Mouse (Mus musculus): ENCODE results near the gene Zc3h6. TPM values are rescaled to one million over a fixed set of nuclear protein-coding genes. Genes with fewer than 3 reads are reported as not detected.

Zc3h6 gene
- polyA plus RNA-seq, 1 experiment from 2014 or later, result 1.3 TPM

DNA sequence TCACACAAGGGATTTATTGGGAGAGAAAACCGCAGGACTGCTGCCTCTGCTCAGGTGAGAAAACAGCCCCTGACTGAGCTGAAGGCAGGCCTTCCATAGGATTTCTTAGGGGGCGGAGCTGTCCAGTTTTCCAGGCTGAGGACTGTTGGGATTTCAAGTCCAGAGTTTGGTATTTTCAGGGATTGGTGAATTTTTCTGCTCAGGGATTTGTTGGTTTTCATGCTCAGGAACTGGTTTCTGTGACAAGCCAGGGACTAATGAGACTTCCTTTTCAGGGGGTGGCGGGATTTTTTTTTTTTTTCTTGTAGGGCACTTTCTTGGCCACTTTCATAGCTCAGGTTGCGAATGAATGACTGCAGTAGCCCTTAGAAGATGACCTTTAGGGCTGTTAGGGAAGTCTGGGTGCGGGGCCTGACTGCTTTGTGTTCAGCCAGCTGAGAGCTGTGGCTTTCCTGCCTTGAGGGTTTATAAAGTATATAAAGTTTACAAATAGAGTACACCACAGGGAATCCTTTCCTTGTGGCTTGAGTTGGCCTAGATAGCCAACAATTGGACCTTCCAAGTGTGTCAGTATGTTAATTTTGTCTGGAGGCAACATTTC is 1.6 kb upstream of the Zc3h6 start:
- H3K4me3 ChIP-seq (ENCODE audit: low read length), result no peak overlapping the region
- WGBS, result 51% methylated on average over 5 of the region's 5 CpGs
- H3K9me3 ChIP-seq (ENCODE audit: control insufficient read depth, low read length), result no peaks in the 10 kb centered on the region
- H3K4me1 ChIP-seq (replicated peaks; ENCODE audit: control insufficient read depth, insufficient read depth, low read length), result peaks cover 3% of the 10 kb centered on the region; the same call in 1 of the 2 replicates
- H3K4me2 ChIP-seq (ENCODE audit: low read depth, low read length), result peak overlapping the region; percentile 28; the same call in 1 of the 2 replicates
- H3K27me3 ChIP-seq (ENCODE audit: control insufficient read depth, insufficient read depth, low read depth, low read length), result no peaks in the 10 kb centered on the region
- no peaks in the 10 kb centered on the region for H3K36me3 ChIP-seq (ENCODE audit: control insufficient read depth, insufficient read depth, low read length)
- H3K27ac ChIP-seq (ENCODE audit: low read length), result peak overlapping the region; percentile 28; the same call in 1 of the 2 replicates
- 0 out of 2 replicates have a peak overlapping the region, but pooled peaks have one; percentile 24 for H3K9ac ChIP-seq (ENCODE audit: low read length)
- ATAC-seq (ENCODE audit: low read depth), result no peak

GRCm38 (mm10) chr2:128966236-128966635 is 966 bp upstream of the Zc3h6 start:
- Histone ChIP-seq H3K27ac (ENCODE audit: low read length) (no peak overlapping the region), H3K9ac (ENCODE audit: low read length) (no peak overlapping the region)

GRCm38 (mm10) chr2:128967661-128968441 is 649 bp downstream of the Zc3h6 start, which contains the start of gene Gm10762:
Gene Gm10762 (minus strand): TSS chr2:128967725.
- H3K27me3 ChIP-seq (ENCODE audit: control insufficient read depth, insufficient read depth, low read depth, low read length), result no peaks in the 10 kb centered on the region
- under 1% methylated on average over 70 of the region's 80 CpGs for WGBS
- H3K4me2 ChIP-seq (ENCODE audit: low read depth, low read length), result peak within 1 kb of the TSS; percentile 61
- H3K9ac ChIP-seq (ENCODE audit: low read length), result peak within 1 kb of the TSS; percentile 96
- H3K36me3 ChIP-seq (ENCODE audit: control insufficient read depth, insufficient read depth, low read length), result no peaks in the 10 kb centered on the region
- H3K4me1 ChIP-seq (replicated peaks; ENCODE audit: control insufficient read depth, insufficient read depth, low read length), result peaks cover 3% of the 10 kb centered on the region; the same call in 1 of the 2 replicates
- H3K27ac ChIP-seq (ENCODE audit: low read length), result peak within 1 kb of the TSS; percentile 100
- peak within 1 kb of the TSS; percentile 91 for H3K4me3 ChIP-seq (ENCODE audit: low read length)
- H3K9me3 ChIP-seq (ENCODE audit: control insufficient read depth, low read length), result no peaks in the 10 kb centered on the region
- ATAC-seq (ENCODE audit: low read depth), result peak; percentile 87

More at GRCm38 (mm10) chr2:128966236-128966635, 966 bp upstream of the Zc3h6 start:
- Histone ChIP-seq H3K4me1 (replicated peaks; ENCODE audit: control insufficient read depth, insufficient read depth, low read length) (peaks cover 3% of the 10 kb centered on the region; the same call in 1 of the 2 replicates), H3K27me3 (ENCODE audit: control insufficient read depth, insufficient read depth, low read depth, low read length) (no peaks in the 10 kb centered on the region), H3K9me3 (ENCODE audit: control insufficient read depth, low read length) (no peaks in the 10 kb centered on the region), H3K4me2 (ENCODE audit: low read depth, low read length) (peak overlapping the region; percentile 38; the same call in 1 of the 2 replicates), H3K36me3 (ENCODE audit: control insufficient read depth, insufficient read depth, low read length) (no peaks in the 10 kb centered on the region), H3K4me3 (ENCODE audit: low read length) (no peak overlapping the region)
- 17% methylated on average over 6 of the region's 6 CpGs for WGBS
- no peak for ATAC-seq (ENCODE audit: low read depth)

GRCm38 (mm10) chr2:128968475-128969083 is 1.4 kb downstream of the Zc3h6 start:
- peak overlapping the region; percentile 96 for H3K9ac ChIP-seq (ENCODE audit: low read length)
- H3K27me3 ChIP-seq (ENCODE audit: control insufficient read depth, insufficient read depth, low read depth, low read length), result no peaks in the 10 kb centered on the region
- H3K27ac ChIP-seq (ENCODE audit: low read length), result peak overlapping the region; percentile 100
- peaks cover 3% of the 10 kb centered on the region; the same call in 1 of the 2 replicates for H3K4me1 ChIP-seq (replicated peaks; ENCODE audit: control insufficient read depth, insufficient read depth, low read length)
- no peaks in the 10 kb centered on the region for H3K36me3 ChIP-seq (ENCODE audit: control insufficient read depth, insufficient read depth, low read length)
- H3K9me3 ChIP-seq (ENCODE audit: control insufficient read depth, low read length), result no peaks in the 10 kb centered on the region
- H3K4me3 ChIP-seq (ENCODE audit: low read length), result peak overlapping the region; percentile 91
- no peak for ATAC-seq (ENCODE audit: low read depth)
- peak overlapping the region; percentile 61 for H3K4me2 ChIP-seq (ENCODE audit: low read depth, low read length)

- no peaks in the 10 kb centered on the region for H3K9me3 ChIP-seq (ENCODE audit: control insufficient read depth, low read length)
- H3K36me3 ChIP-seq (ENCODE audit: control insufficient read depth, insufficient read depth, low read length), result no peaks in the 10 kb centered on the region
- no peak overlapping the region for H3K4me3 ChIP-seq (ENCODE audit: low read length)
- H3K27ac ChIP-seq (ENCODE audit: low read length), result no peak overlapping the region
- no peaks in the 10 kb centered on the region for H3K4me1 ChIP-seq (replicated peaks; ENCODE audit: control insufficient read depth, insufficient read depth, low read length)
- no peak for ATAC-seq (ENCODE audit: low read depth)
- H3K27me3 ChIP-seq (ENCODE audit: control insufficient read depth, insufficient read depth, low read depth, low read length), result no peaks in the 10 kb centered on the region
- H3K4me2 ChIP-seq (ENCODE audit: low read depth, low read length), result no peak overlapping the region
- no peak overlapping the region for H3K9ac ChIP-seq (ENCODE audit: low read length)
Observed at GRCm38 (mm10) chr2:128972301-128972700, 5.1 kb downstream of the Zc3h6 start.

DNA sequence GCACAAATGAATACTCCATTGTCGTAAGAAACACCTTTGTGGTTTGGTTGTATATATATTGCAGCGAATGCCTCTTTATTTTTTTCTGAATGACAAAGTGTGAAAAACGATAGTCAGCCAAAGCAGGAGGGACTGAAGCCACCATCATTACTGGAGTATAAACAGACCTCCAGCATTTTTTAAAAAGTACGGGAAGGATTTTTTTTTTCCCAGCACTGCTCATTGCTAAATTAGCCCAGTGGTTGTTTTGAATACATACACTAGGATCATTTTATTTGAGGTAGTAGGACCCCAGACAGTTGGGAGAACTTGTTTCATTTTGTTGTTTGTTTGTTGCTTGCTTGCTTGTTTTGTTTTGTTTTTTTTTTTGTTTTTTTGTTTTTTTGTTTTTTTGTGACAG is 8.4 kb downstream of the Zc3h6 start:
- no peaks in the 10 kb centered on the region for H3K9me3 ChIP-seq (ENCODE audit: control insufficient read depth, low read length)
- no peak overlapping the region for H3K27ac ChIP-seq (ENCODE audit: low read length)
- H3K9ac ChIP-seq (ENCODE audit: low read length), result no peak overlapping the region
- no peak overlapping the region for H3K4me2 ChIP-seq (ENCODE audit: low read depth, low read length)
- no peak overlapping the region for H3K4me3 ChIP-seq (ENCODE audit: low read length)
- H3K4me1 ChIP-seq (replicated peaks; ENCODE audit: control insufficient read depth, insufficient read depth, low read length), result no peaks in the 10 kb centered on the region
- no peaks in the 10 kb centered on the region for H3K27me3 ChIP-seq (ENCODE audit: control insufficient read depth, insufficient read depth, low read depth, low read length)
- H3K36me3 ChIP-seq (ENCODE audit: control insufficient read depth, insufficient read depth, low read length), result no peaks in the 10 kb centered on the region
- no peak for ATAC-seq (ENCODE audit: low read depth)
- WGBS, result 50% methylated on average over 4 of the region's 4 CpGs

DNA sequence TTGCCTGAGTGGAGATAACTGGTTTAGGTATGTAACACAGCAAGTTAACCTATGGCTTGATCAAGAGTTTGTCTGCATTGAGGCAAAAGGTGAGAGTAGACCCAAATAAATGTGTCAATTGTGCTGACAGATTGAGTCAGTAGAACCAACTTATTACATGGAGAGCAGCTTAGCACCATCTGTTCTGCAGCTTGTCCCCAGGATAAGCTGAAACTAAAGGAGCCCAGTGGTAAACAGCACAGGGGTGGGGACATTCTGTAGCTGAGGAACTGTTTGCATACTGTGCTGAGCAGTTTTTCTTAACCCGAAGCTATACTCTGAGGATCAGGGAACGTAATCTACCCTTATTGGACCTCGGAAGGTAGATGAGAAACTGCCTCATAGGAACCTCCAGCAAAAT is 17.5 kb downstream of the Zc3h6 start:
- no peak for ATAC-seq (ENCODE audit: low read depth)
- H3K9ac ChIP-seq (ENCODE audit: low read length), result no peak overlapping the region
- no peak overlapping the region for H3K4me3 ChIP-seq (ENCODE audit: low read length)
- no peaks in the 10 kb centered on the region for H3K4me1 ChIP-seq (replicated peaks; ENCODE audit: control insufficient read depth, insufficient read depth, low read length)
- H3K27ac ChIP-seq (ENCODE audit: low read length), result no peak overlapping the region
- WGBS, result 79% methylated on average over 3 of the region's 3 CpGs
- H3K27me3 ChIP-seq (ENCODE audit: control insufficient read depth, insufficient read depth, low read depth, low read length), result no peaks in the 10 kb centered on the region
- no peaks in the 10 kb centered on the region for H3K9me3 ChIP-seq (ENCODE audit: control insufficient read depth, low read length)
- H3K4me2 ChIP-seq (ENCODE audit: low read depth, low read length), result no peak overlapping the region
- no peaks in the 10 kb centered on the region for H3K36me3 ChIP-seq (ENCODE audit: control insufficient read depth, insufficient read depth, low read length)

GRCm38 (mm10) chr2:129004872-129005271 is 37.7 kb downstream of the Zc3h6 start:
- Histone ChIP-seq H3K9ac (ENCODE audit: low read length) (no peak overlapping the region), H3K4me3 (ENCODE audit: low read length) (no peak overlapping the region), H3K9me3 (ENCODE audit: control insufficient read depth, low read length) (no peaks in the 10 kb centered on the region), H3K4me1 (replicated peaks; ENCODE audit: control insufficient read depth, insufficient read depth, low read length) (no peaks in the 10 kb centered on the region), H3K36me3 (ENCODE audit: control insufficient read depth, insufficient read depth, low read length) (no peaks in the 10 kb centered on the region), H3K27me3 (ENCODE audit: control insufficient read depth, insufficient read depth, low read depth, low read length) (no peaks in the 10 kb centered on the region), H3K4me2 (ENCODE audit: low read depth, low read length) (no peak overlapping the region), H3K27ac (ENCODE audit: low read length) (no peak overlapping the region)
- ATAC-seq (ENCODE audit: low read depth), result no peak

DNA sequence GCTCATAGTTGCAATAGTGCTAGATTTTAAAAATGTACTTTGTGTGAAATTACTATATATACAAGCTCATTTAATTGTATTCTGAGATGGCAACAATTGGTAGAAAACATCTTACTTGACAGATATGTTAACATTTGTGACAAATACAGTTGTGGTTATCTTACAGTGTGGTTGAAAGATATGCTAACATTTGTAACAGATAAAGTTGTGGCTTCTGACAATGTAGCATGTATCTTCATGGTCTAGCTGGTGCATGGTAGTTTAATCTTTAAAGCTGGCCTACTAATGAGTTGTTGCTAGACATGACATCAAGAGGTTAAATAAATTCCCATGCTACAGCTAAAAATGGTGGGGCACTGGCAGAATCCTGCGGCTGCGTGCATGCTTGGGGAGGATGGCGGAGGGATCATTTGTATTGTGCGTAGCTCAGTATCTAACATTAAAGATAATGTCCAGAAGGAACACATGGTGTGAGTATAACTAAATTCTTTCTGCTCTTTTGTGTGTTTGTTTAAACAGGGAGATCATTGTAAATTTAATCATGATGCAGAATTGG is 39.1 kb downstream of the Zc3h6 start:
- no peaks in the 10 kb centered on the region for H3K9me3 ChIP-seq (ENCODE audit: control insufficient read depth, low read length)
- H3K4me2 ChIP-seq (ENCODE audit: low read depth, low read length), result no peak overlapping the region
- WGBS, result 60% methylated on average over 4 of the region's 4 CpGs
- ATAC-seq (ENCODE audit: low read depth), result no peak
- H3K27me3 ChIP-seq (ENCODE audit: control insufficient read depth, insufficient read depth, low read depth, low read length), result no peaks in the 10 kb centered on the region
- H3K4me1 ChIP-seq (replicated peaks; ENCODE audit: control insufficient read depth, insufficient read depth, low read length), result no peaks in the 10 kb centered on the region
- no peak overlapping the region for H3K9ac ChIP-seq (ENCODE audit: low read length)
- H3K4me3 ChIP-seq (ENCODE audit: low read length), result no peak overlapping the region
- H3K27ac ChIP-seq (ENCODE audit: low read length), result no peak overlapping the region
- no peaks in the 10 kb centered on the region for H3K36me3 ChIP-seq (ENCODE audit: control insufficient read depth, insufficient read depth, low read length)

All from lung, embryonic 16.5 days (tissue).